Mouse (Mus musculus) E14TG2a.4 (cell line): ENCODE data around the gene Runx1.

Experiments
- CTCF ChIP-seq: conservative IDR thresholded peaks from 2 replicates; pipeline ENCODE4 v1.5.1; 2014; ENCODE audit warnings: low read length
- NANOG ChIP-seq: IDR thresholded peaks from 2 replicates; pipeline ENCODE4 v1.6.1; 2014; ENCODE audit warnings: borderline replicate concordance, low read length, mixed read lengths
- POU5F1 ChIP-seq: IDR thresholded peaks from 2 replicates; pipeline ENCODE4 v1.6.1; 2014; ENCODE audit warnings: low read length, borderline replicate concordance

- TF ChIP-seq CTCF = no peak
- TF ChIP-seq NANOG = no peak
- no peak for TF ChIP-seq POU5F1
Measured at GRCm38 (mm10) chr16:92814366-92815194, 11.4 kb downstream of the Runx1 start.
